Mouse (Mus musculus): ENCODE measurements around the gene Ctsq. TPM values are rescaled to one million over a fixed set of nuclear protein-coding genes. Genes with fewer than 3 reads are reported as not detected.
"Not testable (repeated sequence)": the region's sequence is repeated elsewhere in the genome, so short reads cannot be mapped to it uniquely, and the experiment has no call there.

The Ctsq gene
- total RNA-seq (2021), result not detected
- long read RNA-seq, experiment 1, result 0 reads
- long read RNA-seq, experiment 2, result 0 reads

DNA sequence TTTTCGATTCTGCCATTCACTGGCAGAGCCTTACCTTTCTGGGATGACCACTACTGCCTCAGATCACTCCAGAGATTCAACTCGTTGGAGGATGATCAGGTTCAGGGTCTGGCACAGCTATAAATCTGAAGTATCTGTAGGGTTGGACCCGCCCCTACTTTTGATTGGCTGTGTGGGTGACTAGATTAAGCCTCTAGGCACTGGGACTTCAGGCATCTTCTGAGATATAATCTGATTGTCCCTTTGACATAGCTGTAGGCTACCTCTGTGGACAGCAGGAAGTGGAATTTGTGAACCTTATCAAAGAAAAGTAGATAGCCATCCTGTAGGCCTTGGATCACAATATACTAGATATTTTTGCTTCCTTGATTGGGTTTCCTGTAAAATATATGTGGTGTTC, at the start of gene Ctsq:
Ctsq (minus strand) TSS at position 101 of the 400 bp plus-strand sequence.
- intact Hi-C loops (cut with DNase I), result no loop called here

DNA sequence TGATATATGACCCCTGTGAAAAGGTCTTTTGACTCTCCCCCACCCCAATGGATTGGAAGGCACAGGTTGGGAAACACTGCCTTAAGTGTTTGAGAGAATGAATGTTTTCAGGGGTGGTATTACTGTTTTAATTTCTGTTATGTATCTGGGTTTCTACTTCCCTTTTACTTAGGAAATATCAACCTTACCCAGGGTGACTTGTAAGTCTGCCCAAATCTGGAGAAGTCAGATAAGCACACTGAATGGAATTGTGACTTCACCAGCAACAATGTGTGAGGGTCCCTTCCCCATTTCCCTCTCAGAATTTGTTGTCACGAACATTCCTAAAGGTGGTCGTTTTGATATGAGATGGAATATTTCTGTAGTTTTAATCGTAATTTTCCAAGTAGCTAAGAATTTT, 17.6 kb downstream of the Ctsq start:
- no peak for DNase-seq
- intact Hi-C loops (cut with DNase I), result no loop called here

More for the DNA sequence above, at the start of gene Ctsq:
- DNase-seq, result no peak

DNA sequence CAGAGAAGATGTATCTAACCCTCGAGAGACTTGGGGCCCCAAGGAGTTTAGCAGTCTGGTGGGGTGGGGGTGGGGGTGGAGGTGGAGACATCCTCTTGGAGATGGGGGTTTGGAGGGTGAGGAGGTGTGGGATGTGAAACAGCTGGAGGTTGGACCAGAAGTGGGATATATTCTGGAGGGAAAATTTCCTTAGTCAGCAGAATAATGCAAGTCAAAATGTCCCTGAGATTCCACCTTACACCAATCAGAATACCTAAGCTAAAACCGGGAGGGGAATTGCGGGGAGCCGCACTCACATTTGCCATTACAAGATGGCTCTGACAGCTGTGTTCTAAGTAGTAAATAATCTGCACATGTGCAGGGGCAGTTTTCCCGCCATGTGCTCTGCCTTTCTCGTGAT, 18.6 kb downstream of the Ctsq start:
- intact Hi-C loops (cut with DNase I), result no loop called here
- no peak for DNase-seq

DNA sequence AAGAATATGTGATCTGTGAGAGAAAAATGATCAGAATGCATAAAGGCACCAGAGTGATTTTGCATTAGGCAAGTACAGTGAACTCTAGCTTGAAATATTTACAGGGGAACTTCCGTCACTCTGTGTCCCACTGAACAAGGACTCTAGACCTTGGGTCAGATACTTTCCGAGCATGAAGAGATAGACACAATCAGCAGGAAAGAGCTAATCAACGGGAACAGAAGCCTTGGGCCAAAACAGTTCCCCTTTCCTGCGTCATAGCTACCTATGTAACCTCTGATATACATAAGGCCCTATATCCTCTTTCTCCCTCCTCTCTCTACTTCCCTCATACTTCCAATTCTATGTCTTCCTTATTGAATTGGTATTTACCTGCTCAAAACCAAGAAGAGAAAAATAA, 30.3 kb downstream of the Ctsq start:
- intact Hi-C loops (cut with DNase I), result no loop called here

DNA sequence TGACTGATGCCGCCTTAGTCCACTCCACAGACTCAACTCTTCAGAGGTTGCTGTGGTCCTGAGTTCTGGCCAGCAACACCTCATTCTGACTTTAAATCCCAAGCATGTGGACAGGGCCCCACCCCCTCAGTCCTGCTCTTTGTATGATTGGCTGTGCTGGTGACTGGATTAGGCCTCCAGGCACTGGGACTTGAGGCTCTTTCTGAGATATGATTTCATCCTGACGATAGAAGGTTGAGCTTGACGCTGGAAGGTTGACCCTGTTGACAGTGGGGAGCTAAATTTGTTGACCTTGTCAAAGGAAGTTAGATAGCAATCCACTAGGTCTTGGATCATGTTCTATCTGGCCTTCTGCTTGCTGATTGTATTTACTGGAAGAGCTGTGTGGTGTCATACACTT, 34.6 kb downstream of the Ctsq start, which contains the start of gene Ctsj:
Ctsj (minus strand) TSS at position 101 of the 400 bp plus-strand sequence.
- DNase-seq, result no peak
- intact Hi-C loops (cut with DNase I), result no loop called here

More for the DNA sequence above, 30.3 kb downstream of the Ctsq start:
- no peak for DNase-seq

DNA sequence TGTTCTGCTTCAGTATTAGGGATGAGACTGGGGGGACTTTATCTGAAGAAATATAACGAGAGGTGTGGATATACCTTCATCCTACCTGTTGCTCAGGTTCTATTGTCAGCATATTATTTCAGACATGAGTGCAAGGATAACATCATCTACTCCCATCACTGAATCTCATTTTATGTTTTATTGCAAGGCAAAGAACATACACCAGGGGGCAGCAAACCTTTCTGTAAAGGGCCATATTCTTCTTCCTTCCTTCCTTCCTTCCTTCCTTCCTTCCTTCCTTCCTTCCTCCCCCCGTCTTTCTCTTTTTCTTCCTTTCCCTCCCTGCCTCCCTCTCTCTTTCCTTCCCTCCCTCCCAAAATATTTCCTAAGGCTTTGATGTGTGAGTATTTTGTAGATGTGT, 42.8 kb downstream of the Ctsq start:
- intact Hi-C loops (cut with DNase I), result no loop called here

DNA sequence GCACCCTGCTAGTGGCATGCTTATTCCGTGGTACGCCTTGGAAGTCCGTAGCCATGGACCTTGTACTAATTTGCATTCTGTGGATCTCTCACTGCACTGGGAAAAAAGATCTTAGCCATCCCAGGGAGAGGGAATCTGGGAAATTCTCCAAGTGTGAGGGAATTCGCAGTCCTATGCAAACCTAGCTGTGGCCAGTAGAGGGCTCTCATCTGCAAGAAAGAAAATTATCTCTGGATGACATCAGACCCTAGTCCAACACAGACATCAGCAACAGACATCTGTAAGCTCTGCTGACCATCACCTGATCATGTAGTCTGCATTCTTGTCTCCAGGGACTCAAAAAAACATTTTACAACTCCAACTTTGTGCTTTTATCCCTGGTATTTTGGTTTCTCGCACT, 53.5 kb downstream of the Ctsq start:
- DNase-seq; intact Hi-C loops (cut with DNase I): not testable (repeated sequence)

More for the DNA sequence above, 42.8 kb downstream of the Ctsq start:
- DNase-seq, result no peak

Other genes with a start within 250 kb of the Ctsq start
- gene Ctsll3, start 237.8 kb downstream of the Ctsq start, total RNA-seq (2021), result not detected
- 1 to 10 TPM in 1 of 2 experiments, not detected in 1; 1.2 TPM for gene 4930486L24Rik, start 176.2 kb downstream of the Ctsq start, total RNA-seq (2021)
- 1 to 10 TPM in 1 of 2 experiments, not detected in 1; 1.6 TPM for gene Gm49392, start 143.7 kb downstream of the Ctsq start, total RNA-seq (2021)
- 10 to 100 TPM; 12.6 to 14.8 TPM for gene Ctla2b, start 143.2 kb downstream of the Ctsq start, total RNA-seq (2021)
- not detected for gene Tpbpb, start 135.8 kb downstream of the Ctsq start, total RNA-seq (2021)
- gene Gm49393, start 105.0 kb downstream of the Ctsq start, total RNA-seq (2021), result not detected
- under 1 TPM in 1 of 2 experiments, not detected in 1; 0.48 TPM for gene Gm49391, start 104.1 kb downstream of the Ctsq start, total RNA-seq (2021)
- gene Ctla2a, start 104.0 kb downstream of the Ctsq start, total RNA-seq (2021), result 100 to 1,000 TPM; 103 to 113 TPM
- gene Tpbpa, start 98.6 kb downstream of the Ctsq start, total RNA-seq (2021), result not detected
- gene Ctsj, start 34.7 kb downstream of the Ctsq start, total RNA-seq (2021), result not detected
- not detected for gene Ctsr, start 123.6 kb upstream of the Ctsq start, total RNA-seq (2021)
- not detected for gene Cts6, start 162.8 kb upstream of the Ctsq start, total RNA-seq (2021)
- gene Cts8, start 214.7 kb upstream of the Ctsq start, total RNA-seq (2021), result not detected
- not detected for gene Gm49398, start 248.2 kb upstream of the Ctsq start, total RNA-seq (2021)